ENCODE assay signal across 8 mouse cellular contexts in genomic region chr6:148993117-148994077, GRCm38 (mm10). TPM values are rescaled to one million over a fixed set of nuclear protein-coding genes. Genes with fewer than 3 reads are reported as not detected.
DNase-seq lines count a peak whose midpoint lies in the region; ATAC-seq lines count a peak whose summit lies in the region.

No protein-coding gene starts in this region.

- no peak for DNase-seq in heart, postnatal 36 days
- peak; percentile 95 for DNase-seq in R1 (ENCODE audit: low read depth, low spot score)
- no peak for DNase-seq in gastrocnemius, adult 18-20 months (ENCODE audit: low spot score)
- no peak for DNase-seq in testis, postnatal 10 days (ENCODE audit: low spot score)

- no peak overlapping the region for H3K4me3 ChIP-seq in heart, embryonic 16.5 days (ENCODE audit: low read length)
- no peak overlapping the region for H3K4me3 ChIP-seq in forebrain, embryonic 16.5 days (replicated peaks; ENCODE audit: low read length)
- H3K4me3 ChIP-seq in lung, embryonic 15.5 days = no peak overlapping the region
- no peak overlapping the region for H3K4me3 ChIP-seq in stomach, embryonic 15.5 days (replicated peaks)

- H3K27me3 ChIP-seq in heart, embryonic 16.5 days (ENCODE audit: control insufficient read depth, insufficient read depth, low read length) = no peaks in the 10 kb centered on the region
- no peaks in the 10 kb centered on the region for H3K27me3 ChIP-seq in forebrain, embryonic 16.5 days (replicated peaks; ENCODE audit: control insufficient read depth, insufficient read depth, low read length)
- H3K27me3 ChIP-seq in lung, embryonic 15.5 days = no peaks in the 10 kb centered on the region
- H3K27me3 ChIP-seq in stomach, embryonic 15.5 days (replicated peaks) = no peaks in the 10 kb centered on the region

- H3K4me1 ChIP-seq in heart, embryonic 16.5 days (ENCODE audit: control insufficient read depth, insufficient read depth, low read length) = 0 out of 2 replicates have a peak, but pooled peaks cover 2% of the 10 kb centered on the region
- no peaks in the 10 kb centered on the region for H3K4me1 ChIP-seq in forebrain, embryonic 16.5 days (replicated peaks; ENCODE audit: control insufficient read depth, insufficient read depth, low read length)
- H3K4me1 ChIP-seq in lung, embryonic 15.5 days = peaks cover 9% of the 10 kb centered on the region; the same call in 1 of the 2 replicates
- 0 out of 2 replicates have a peak, but pooled peaks cover 3% of the 10 kb centered on the region for H3K4me1 ChIP-seq in stomach, embryonic 15.5 days

- ATAC-seq in heart, embryonic 16.5 days (replicated peaks; ENCODE audit: extremely low read depth, insufficient read depth, low FRiP score) = peak; percentile 63
- peak; percentile 73 for ATAC-seq in forebrain, embryonic 16.5 days
- ATAC-seq in lung, embryonic 15.5 days (ENCODE audit: borderline replicate concordance, extremely low read depth, low FRiP score, low TSS enrichment) = peak; percentile 75; the same call in 1 of the 2 replicates
- peak; percentile 76 for ATAC-seq in stomach, embryonic 15.5 days (ENCODE audit: insufficient read depth, low FRiP score, low read depth)

- H3K27ac ChIP-seq in heart, embryonic 16.5 days (ENCODE audit: low read length) = no peak overlapping the region
- no peak overlapping the region for H3K27ac ChIP-seq in forebrain, embryonic 16.5 days (ENCODE audit: low read length)
- peak overlapping the region; percentile 85 for H3K27ac ChIP-seq in lung, embryonic 15.5 days
- no peak overlapping the region for H3K27ac ChIP-seq in stomach, embryonic 15.5 days

- WGBS in heart, embryonic 16.5 days = 36% methylated on average over 9 of the region's 9 CpGs
- WGBS in forebrain, embryonic 16.5 days = 11% methylated on average over 9 of the region's 9 CpGs
- WGBS in lung, embryonic 15.5 days = 33% methylated on average over 9 of the region's 9 CpGs
- 37% methylated on average over 9 of the region's 9 CpGs for WGBS in stomach, embryonic 15.5 days

- H3K9me3 ChIP-seq in heart, embryonic 16.5 days (replicated peaks; ENCODE audit: control insufficient read depth, low read length) = no peaks in the 10 kb centered on the region
- H3K9me3 ChIP-seq in forebrain, embryonic 16.5 days (ENCODE audit: control insufficient read depth, low read length) = no peaks in the 10 kb centered on the region
- no peaks in the 10 kb centered on the region for H3K9me3 ChIP-seq in lung, embryonic 15.5 days
- H3K9me3 ChIP-seq in stomach, embryonic 15.5 days = no peaks in the 10 kb centered on the region

- peaks cover 7% of the 10 kb centered on the region for H3K36me3 ChIP-seq in heart, embryonic 16.5 days (ENCODE audit: control insufficient read depth, insufficient read depth)
- H3K36me3 ChIP-seq in forebrain, embryonic 16.5 days (ENCODE audit: control insufficient read depth, insufficient read depth) = peaks cover 10% of the 10 kb centered on the region
- H3K36me3 ChIP-seq in lung, embryonic 15.5 days = no peaks in the 10 kb centered on the region; the same call in 1 of the 2 replicates
- no peaks in the 10 kb centered on the region for H3K36me3 ChIP-seq in stomach, embryonic 15.5 days

- H3K4me2 ChIP-seq in heart, embryonic 16.5 days (ENCODE audit: low read depth, low read length) = no peak overlapping the region
- H3K4me2 ChIP-seq in forebrain, embryonic 16.5 days (ENCODE audit: low read length) = no peak overlapping the region
- peak overlapping the region; percentile 31; the same call in 1 of the 2 replicates for H3K4me2 ChIP-seq in lung, embryonic 15.5 days
- H3K4me2 ChIP-seq in stomach, embryonic 15.5 days = no peak overlapping the region

- no peak overlapping the region for H3K9ac ChIP-seq in heart, embryonic 16.5 days (ENCODE audit: low read length)
- H3K9ac ChIP-seq in forebrain, embryonic 16.5 days (replicated peaks; ENCODE audit: low read depth, low read length) = no peak overlapping the region
- no peak overlapping the region for H3K9ac ChIP-seq in lung, embryonic 15.5 days
- H3K9ac ChIP-seq in stomach, embryonic 15.5 days = no peak overlapping the region

- intact Hi-C loops in heart, postnatal 36 days (cut with DNase I) = no loop called here

RNA-seq across cellular contexts. Expression of gene Sinhcaf, which starts 47.1 kb away (rescaled TPM):
- polyA plus RNA-seq in heart, embryonic 16.5 days (2015; fragmentation: Nextera tagmentation; extraction: Ambion mirVana) = 54.4 and 56.3 TPM in 2 replicates
- 1 to 10 TPM; 1.9 to 5.6 TPM for total RNA-seq in heart, postnatal 36 days (2021)
- 106 and 127 TPM in 2 replicates for polyA plus RNA-seq in forebrain, embryonic 16.5 days (2015; fragmentation: Nextera tagmentation; extraction: Ambion mirVana)
- 113 and 122 TPM in 2 replicates for polyA plus RNA-seq in lung, embryonic 15.5 days (2015; fragmentation: Nextera tagmentation; extraction: Ambion mirVana)
- polyA plus RNA-seq in stomach, embryonic 15.5 days (2015; fragmentation: Nextera tagmentation; extraction: Ambion mirVana) = 87.0 and 90.3 TPM in 2 replicates
- total RNA-seq in gastrocnemius, adult 18-20 months (2021) = under 1 TPM; 0.62 to 0.91 TPM
